Mouse (Mus musculus) embryonic fibroblast, embryonic 13.5 days (primary cell): Measurements from ENCODE around the gene Maml2.

Experiments used
- CTCF ChIP-seq: IDR thresholded peaks from 2 replicates; pipeline ENCODE4 v1.5.1; 2011; ENCODE audit warnings: mild to moderate bottlenecking, control low read depth, low read length, moderate library complexity, borderline replicate concordance; ENCODE audit not compliant: insufficient read depth
- POLR2A ChIP-seq: IDR thresholded peaks from 2 replicates; pipeline ENCODE4 v1.6.1; 2011; ENCODE audit warnings: low read depth, mild to moderate bottlenecking, control low read depth, low read length, moderate library complexity

- TF ChIP-seq CTCF: no peak
- TF ChIP-seq POLR2A: no peak
Observed at GRCm38 (mm10) chr9:13622426-13622825, 324.7 kb downstream of the Maml2 start.
